ENCODE assay signal across 34 mouse cellular contexts in the genomic region with DNA sequence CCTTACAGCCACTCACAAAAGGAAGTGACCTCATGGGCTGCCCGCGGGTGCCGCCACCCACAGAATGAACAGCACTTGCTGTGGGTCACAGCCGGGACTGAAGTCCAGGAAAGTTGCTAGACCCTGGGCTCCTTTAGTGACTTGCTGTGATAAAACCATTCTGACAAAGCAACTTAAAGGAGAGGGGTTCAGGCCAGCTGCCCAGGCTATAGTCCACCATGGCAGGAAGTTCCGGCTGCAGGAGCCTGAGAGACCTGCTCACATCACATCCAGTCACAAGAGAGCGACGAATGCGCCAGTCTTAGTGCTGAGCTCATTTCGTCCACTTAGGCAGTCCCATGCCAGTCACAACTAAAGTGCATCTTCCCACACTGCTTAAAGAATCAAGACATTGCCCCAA.
"Had no signal": no experiment of that assay in that cellular context is flagged by ENCODE, and none has a peak within 500 bp of the region (broad histone marks: within the 10 kb centered on the region; RNA-seq: fewer than 3 reads in every experiment).

No protein-coding gene starts in this region.

- H3K9me3 ChIP-seq: heart, embryonic 10.5 days; heart, embryonic 12.5 days; heart, embryonic 13.5 days; heart, embryonic 15.5 days; hindbrain, embryonic 10.5 days; hindbrain, embryonic 12.5 days; hindbrain, embryonic 13.5 days; hindbrain, embryonic 15.5 days; kidney, embryonic 15.5 days had no signal

- H3K4me3 ChIP-seq: heart, embryonic 10.5 days; heart, embryonic 12.5 days; heart, embryonic 13.5 days; heart, embryonic 15.5 days; hindbrain, embryonic 10.5 days; hindbrain, embryonic 12.5 days; hindbrain, embryonic 13.5 days; hindbrain, embryonic 15.5 days; kidney, embryonic 15.5 days; layer of hippocampus, adult 2 months; left cerebral cortex, adult 2 months had no signal

- H3K9ac ChIP-seq: heart, embryonic 12.5 days; heart, embryonic 13.5 days; heart, embryonic 15.5 days; hindbrain, embryonic 12.5 days; hindbrain, embryonic 13.5 days; hindbrain, embryonic 14.5 days; hindbrain, embryonic 15.5 days; kidney, embryonic 15.5 days had no signal

- H3K36me3 ChIP-seq: heart, embryonic 10.5 days; heart, embryonic 12.5 days; heart, embryonic 13.5 days; heart, embryonic 15.5 days; hindbrain, embryonic 10.5 days; hindbrain, embryonic 12.5 days; hindbrain, embryonic 13.5 days; hindbrain, embryonic 15.5 days; kidney, embryonic 15.5 days had no signal

- H3K4me1 ChIP-seq: heart, embryonic 10.5 days; heart, embryonic 13.5 days; hindbrain, embryonic 12.5 days had no signal

- ATAC-seq: hindbrain, embryonic 16.5 days; hindbrain, postnatal 0 days; inflammation-experienced regulatory T-cells, adult 6 months; intestine, postnatal 0 days had no signal

- H3K27me3 ChIP-seq: heart, embryonic 12.5 days; heart, embryonic 13.5 days; hindbrain, embryonic 15.5 days; kidney, embryonic 15.5 days had no signal

- H3K27ac ChIP-seq: heart, embryonic 10.5 days; heart, embryonic 13.5 days; heart, embryonic 15.5 days; hindbrain, embryonic 10.5 days; hindbrain, embryonic 12.5 days; hindbrain, embryonic 13.5 days; hindbrain, embryonic 14.5 days; hindbrain, embryonic 15.5 days; hindbrain, postnatal 0 days; kidney, embryonic 15.5 days; kidney, postnatal 0 days; layer of hippocampus, adult 2 months; left cerebral cortex, adult 2 months had no signal

- DNase-seq: heart, postnatal 10 days; heart, postnatal 14 days; heart, postnatal 36 days; heart, postnatal 4 days; kidney, adult 11 months; kidney, adult 18-20 months; kidney, adult 2 months; kidney, adult 8-10 months; kidney, adult 9 months; kidney, postnatal 10 days; kidney, postnatal 14 days; kidney, postnatal 25 days; kidney, postnatal 36 days; kidney, postnatal 4 days; layer of hippocampus, adult 9-11 months; layer of hippocampus, postnatal 36 days had no signal

- H3K4me2 ChIP-seq: heart, embryonic 11.5 days; heart, embryonic 12.5 days; heart, embryonic 13.5 days; heart, embryonic 15.5 days; hindbrain, embryonic 12.5 days; hindbrain, embryonic 13.5 days; hindbrain, embryonic 14.5 days; hindbrain, embryonic 15.5 days; kidney, embryonic 15.5 days had no signal
